Mouse (Mus musculus): Measurements from ENCODE around the gene Scgb2b2. TPM values are rescaled to one million over a fixed set of nuclear protein-coding genes. Genes with fewer than 3 reads are reported as not detected.

Scgb2b2 gene
- not detected for total RNA-seq (2023)

DNA sequence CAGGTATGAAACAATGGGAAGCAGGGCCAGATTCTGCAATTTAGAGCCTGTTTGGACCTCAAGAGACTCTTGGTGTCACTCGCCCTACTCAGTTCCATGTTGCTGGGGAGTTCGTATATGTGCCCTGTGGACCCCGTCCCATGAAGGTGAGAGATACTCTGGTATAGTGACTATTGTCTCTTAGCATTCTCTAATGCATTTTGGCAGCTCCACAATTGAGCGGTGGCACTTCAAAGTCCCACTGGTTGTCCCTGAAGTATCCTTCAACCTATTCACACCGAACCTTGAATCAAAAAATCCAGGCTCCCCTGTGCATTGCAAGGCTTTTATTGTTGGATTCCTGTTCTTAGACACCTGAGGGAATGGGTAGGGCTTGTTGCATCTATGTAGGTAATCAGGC is at the start of gene Scgb2b2:
Gene Scgb2b2, plus strand, starts transcription at position 301 of the 400 bp plus-strand sequence.

DNA sequence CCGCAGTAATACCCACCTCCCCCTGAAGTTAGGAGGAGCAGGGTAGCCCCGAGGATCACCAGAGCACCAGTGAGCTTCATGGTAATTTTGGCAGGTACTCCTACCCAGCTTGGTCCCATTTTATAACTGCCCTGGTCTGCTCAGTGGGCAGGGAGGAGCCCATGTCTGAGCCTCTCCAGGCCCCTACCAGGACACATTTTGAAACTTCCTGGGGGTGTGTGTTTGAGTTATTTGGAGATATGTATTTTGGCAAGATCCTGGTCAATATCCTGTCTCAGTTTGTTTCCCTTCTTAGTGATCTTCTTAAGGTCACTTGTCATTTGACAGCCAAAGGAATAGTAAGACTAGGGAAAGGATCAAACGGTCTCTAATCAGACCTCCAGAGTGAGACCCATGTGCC is 1.4 kb downstream of the Scgb2b2 start, which contains the start of gene Scgb1b2:
Gene Scgb1b2, minus strand, starts transcription at position 101 of the 400 bp plus-strand sequence.

Other genes starting within 250 kb of the Scgb2b2 start
- gene Fxyd5, start 248.0 kb upstream of the Scgb2b2 start, total RNA-seq (2023): 934 TPM
- not detected for gene Fxyd7, start 239.0 kb upstream of the Scgb2b2 start, total RNA-seq (2023)
- not detected for gene Fxyd1, start 233.3 kb upstream of the Scgb2b2 start, total RNA-seq (2023)
- gene Lgi4, start 231.2 kb upstream of the Scgb2b2 start, total RNA-seq (2023): 0.27 TPM
- 1.3 TPM for gene Fxyd3, start 213.8 kb upstream of the Scgb2b2 start, total RNA-seq (2023)
- gene Hpn, start 175.2 kb upstream of the Scgb2b2 start, total RNA-seq (2023): 1.9 TPM
- 1.1 TPM for gene Scn1b, start 163.5 kb upstream of the Scgb2b2 start, total RNA-seq (2023)
- 886 TPM for gene Gramd1a, start 134.6 kb upstream of the Scgb2b2 start, total RNA-seq (2023)
- gene Scgb1b2, start 1.3 kb downstream of the Scgb2b2 start, total RNA-seq (2023): not detected
- not detected for gene Scgb2b3, start 71.6 kb downstream of the Scgb2b2 start, total RNA-seq (2023)
- gene Scgb1b3, start 85.1 kb downstream of the Scgb2b2 start, total RNA-seq (2023): not detected

Data from CD4-positive naive resting alpha-beta T cell, adult 57 days (primary cell).